Mouse (Mus musculus): ENCODE measurements around the gene Zfp715.
"Not testable (repeated sequence)": the region's sequence is repeated elsewhere in the genome, so short reads cannot be mapped to it uniquely, and the experiment has no call there.

Gene Zfp715

DNA sequence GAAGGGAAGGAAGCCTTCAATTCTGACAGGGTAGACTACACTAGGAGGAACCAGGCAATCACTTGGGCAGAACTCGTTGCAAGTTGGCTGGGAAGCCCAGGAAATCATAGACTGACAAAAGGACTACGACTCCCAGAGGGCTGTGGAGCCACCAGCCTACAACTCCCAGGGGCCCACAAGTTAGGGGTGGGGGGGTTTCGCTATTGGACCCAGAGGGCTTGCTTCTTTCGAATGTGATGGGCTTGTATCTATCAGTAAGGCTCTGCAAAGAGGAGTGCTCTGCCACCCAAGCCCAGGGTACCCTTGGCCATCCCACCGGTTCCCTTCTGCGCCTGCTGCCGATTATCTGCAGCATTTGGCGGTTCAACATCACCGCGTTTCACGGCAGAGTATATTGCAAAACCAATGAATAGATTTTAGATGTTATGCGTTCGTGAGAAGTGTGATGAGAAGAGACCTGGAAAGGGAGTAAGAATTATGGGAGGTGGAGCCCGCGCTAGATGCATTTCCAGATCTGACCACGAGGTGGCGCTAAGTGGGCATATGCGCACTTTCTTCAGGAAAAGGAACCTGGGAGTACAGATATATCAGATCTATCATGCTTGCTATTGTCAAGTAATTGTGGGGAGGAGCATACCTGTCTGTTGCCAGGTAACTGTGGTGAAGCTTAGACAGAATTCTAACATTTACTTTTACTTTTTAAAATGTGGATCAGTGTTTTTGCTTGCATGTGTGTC lies 30.1 kb downstream of the Zfp715 start:
- peak; percentile 93 for DNase-seq

DNA sequence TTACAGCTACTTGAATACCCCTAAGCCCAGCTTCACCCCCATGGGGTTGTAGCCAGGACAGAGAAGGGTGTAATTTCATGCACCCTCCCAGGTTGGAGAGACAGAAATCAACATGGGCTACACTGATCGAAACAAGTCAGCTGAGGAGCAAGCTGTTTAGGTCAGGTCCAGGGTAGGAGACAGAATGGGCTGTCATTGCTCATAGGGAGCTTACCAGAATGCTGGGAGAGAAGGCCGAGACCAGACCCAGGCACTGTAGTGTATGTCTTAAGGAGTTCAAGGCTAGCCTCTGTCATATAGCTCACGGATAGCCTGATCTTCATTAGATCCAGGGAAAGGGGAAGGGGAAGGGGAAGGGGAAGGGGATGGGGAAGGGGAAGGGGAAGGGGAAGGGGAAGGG lies 30.6 kb downstream of the Zfp715 start:
- no peak for DNase-seq

DNA sequence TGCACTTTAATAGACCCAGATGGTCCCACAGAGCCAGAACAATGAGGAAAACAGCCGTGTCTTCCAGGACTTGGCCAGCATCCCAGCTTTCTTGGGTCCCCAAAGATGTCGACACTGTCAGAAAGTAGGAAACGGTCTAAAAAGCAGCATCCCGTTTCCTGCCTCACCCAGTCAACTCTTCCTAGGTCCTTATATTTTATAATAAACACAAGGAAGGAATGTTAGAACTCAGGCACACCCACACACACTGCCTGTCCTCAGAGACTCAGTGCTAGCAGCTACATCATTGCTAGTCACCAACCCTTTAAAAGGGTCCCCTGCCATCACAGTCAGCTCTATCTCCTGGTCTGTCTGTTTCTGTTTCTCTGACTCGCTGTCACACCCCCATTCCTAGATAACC lies 35.7 kb downstream of the Zfp715 start:
- DNase-seq: no peak

DNA sequence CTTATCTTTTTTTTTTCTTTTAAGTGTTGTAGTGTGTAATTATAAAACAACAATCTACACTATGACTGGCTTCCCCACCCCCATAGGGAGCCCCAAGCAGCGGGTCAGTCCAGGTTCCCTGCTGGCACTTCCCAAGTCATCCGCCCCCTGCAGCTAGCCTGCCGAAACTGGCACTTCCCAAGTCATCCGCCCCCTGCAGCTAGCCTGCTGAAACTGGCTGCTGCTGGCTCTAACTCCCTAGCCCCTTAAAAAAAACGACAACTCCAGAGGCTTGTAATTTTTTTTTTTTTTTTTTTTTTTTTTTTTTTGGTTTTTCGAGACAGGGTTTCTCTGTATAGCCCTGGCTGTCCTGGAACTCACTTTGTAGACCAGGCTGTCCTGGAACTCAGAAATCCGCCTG lies 36.9 kb downstream of the Zfp715 start:
- DNase-seq: not testable (repeated sequence)

DNA sequence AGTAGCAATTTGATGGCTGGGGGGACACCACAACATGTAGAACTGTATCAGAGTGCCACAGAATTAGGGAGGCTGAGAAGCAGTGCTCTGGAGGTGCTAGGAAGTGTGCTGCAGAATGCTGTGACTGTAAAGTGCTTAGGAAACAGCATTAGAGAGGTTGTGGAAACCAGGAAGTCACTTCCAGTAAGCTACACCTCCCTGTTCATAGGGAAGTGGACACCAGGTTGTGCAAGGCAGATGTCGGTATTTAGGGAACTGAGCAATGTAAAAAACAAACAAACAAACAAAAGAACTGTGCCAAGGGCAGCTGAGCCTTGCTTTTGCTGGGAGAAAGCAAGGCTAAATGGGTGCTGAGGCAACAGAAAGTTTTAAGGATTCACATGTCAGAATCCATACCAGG lies 39.6 kb downstream of the Zfp715 start:
- DNase-seq: no peak

DNA sequence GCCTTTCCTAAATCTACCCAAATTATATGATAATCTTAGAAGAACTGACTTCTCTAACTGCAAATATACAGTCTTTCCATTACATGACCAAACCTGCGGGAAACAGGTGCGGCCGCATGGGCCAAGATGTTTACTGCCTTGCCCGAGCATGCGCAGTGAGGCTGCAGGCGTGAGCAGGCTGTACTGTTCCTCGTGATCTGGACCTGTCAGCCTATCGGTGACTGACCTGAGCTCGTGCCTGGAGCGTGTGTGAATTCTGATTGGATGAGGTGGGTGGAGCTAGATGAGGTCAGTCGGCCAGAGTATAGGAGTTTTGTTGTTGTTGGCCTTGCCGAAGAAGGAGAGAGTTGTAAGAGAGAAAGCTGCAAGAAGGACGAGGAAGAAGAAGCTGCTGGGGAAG lies 45.7 kb downstream of the Zfp715 start:
- not testable (repeated sequence) for DNase-seq

DNA sequence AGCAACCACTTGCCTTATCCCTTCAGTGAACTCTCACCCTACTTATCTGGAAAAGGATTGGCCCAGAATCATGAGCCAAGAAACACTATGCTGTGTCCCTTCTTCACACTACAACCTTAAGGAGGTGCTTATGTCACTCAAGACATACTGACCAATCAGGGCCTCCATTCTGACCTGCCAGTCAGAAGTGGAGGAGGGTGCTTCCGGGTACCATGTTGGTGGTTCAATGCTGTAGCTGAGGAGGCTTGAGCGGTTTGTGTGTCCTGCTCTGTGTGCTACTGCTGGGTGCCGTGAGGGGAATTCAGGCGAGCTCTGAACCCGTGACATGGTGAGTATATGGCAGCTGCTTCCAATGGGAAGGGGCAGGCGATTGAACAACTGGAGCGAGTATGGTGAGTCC lies 59.6 kb downstream of the Zfp715 start:
- DNase-seq: no peak

DNA sequence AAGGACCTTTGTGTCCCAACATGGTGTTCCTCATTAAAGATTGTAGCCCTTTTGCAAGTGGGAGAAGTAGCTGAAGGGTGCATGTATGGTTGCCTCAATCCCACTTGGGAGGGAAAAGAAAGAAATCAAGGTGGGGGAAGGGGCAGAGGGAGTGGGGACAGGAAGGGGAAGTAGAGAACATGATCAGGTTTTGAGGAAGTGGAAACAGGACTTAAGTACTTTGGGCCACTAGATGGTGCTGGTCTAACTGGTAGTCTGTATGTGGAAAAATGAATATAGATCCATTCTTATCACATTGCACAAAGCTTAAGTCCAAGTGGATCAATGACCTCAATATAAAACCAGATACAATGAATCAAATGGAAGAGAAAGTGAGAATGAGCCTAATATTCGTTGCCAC lies 62.4 kb downstream of the Zfp715 start:
- not testable (repeated sequence) for DNase-seq
